Mouse (Mus musculus) frontal cortex, postnatal 14 days (tissue): ENCODE results near the gene Rab21.
"Not testable (repeated sequence)": the region's sequence is repeated elsewhere in the genome, so short reads cannot be mapped to it uniquely, and the experiment has no call there.

Source experiments
- DNase-seq, 2 experiments: peaks; one replicate each; pipeline ENCODE4 v3.0.0; 2022; ENCODE audit warnings: low spot score in 2 of 2

Rab21 gene

GRCm38 (mm10) chr10:115328514-115328913 is 13.1 kb upstream of the Rab21 start:
- no peak for DNase-seq

GRCm38 (mm10) chr10:115323295-115323694 is 7.9 kb upstream of the Rab21 start:
- DNase-seq: peak; percentile 40 to 66

GRCm38 (mm10) chr10:115321317-115322035 is 6.1 kb upstream of the Rab21 start:
- no peak for DNase-seq

- DNase-seq: not testable (repeated sequence)
Measured at GRCm38 (mm10) chr10:115318388-115318787, 3.0 kb upstream of the Rab21 start.

- DNase-seq: no peak
Measured at GRCm38 (mm10) chr10:115316313-115316712, 919 bp upstream of the Rab21 start.

- DNase-seq: peak; percentile 8 to 19
Measured at GRCm38 (mm10) chr10:115314582-115315452, 577 bp downstream of the Rab21 start.

- DNase-seq: no peak
Measured at GRCm38 (mm10) chr10:115314287-115314581, 1.2 kb downstream of the Rab21 start.

- no peak for DNase-seq
Measured at GRCm38 (mm10) chr10:115313641-115314286, 1.6 kb downstream of the Rab21 start.

- no peak for DNase-seq
Measured at GRCm38 (mm10) chr10:115312732-115313131, 2.7 kb downstream of the Rab21 start.

- DNase-seq: no peak
Measured at GRCm38 (mm10) chr10:115312194-115312593, 3.2 kb downstream of the Rab21 start.

- DNase-seq: no peak
Measured at GRCm38 (mm10) chr10:115311263-115311965, 4.0 kb downstream of the Rab21 start.

GRCm38 (mm10) chr10:115309191-115309590 is 6.2 kb downstream of the Rab21 start:
- no peak for DNase-seq

- no peak for DNase-seq
Measured at GRCm38 (mm10) chr10:115307331-115307875, 8.0 kb downstream of the Rab21 start.

- no peak for DNase-seq
Measured at GRCm38 (mm10) chr10:115298683-115299082, 16.7 kb downstream of the Rab21 start.

- no peak for DNase-seq
Measured at GRCm38 (mm10) chr10:115297582-115297981, 17.8 kb downstream of the Rab21 start.

GRCm38 (mm10) chr10:115296401-115296935 is 18.9 kb downstream of the Rab21 start:
- DNase-seq: no peak

GRCm38 (mm10) chr10:115295162-115295561 is 20.2 kb downstream of the Rab21 start:
- no peak for DNase-seq

- DNase-seq: no peak
Measured at GRCm38 (mm10) chr10:115294715-115295114, 20.7 kb downstream of the Rab21 start.

- no peak for DNase-seq
Measured at GRCm38 (mm10) chr10:115293946-115294345, 21.4 kb downstream of the Rab21 start.

- no peak for DNase-seq
Measured at GRCm38 (mm10) chr10:115290671-115291070, 24.7 kb downstream of the Rab21 start.

GRCm38 (mm10) chr10:115288856-115289255 is 26.5 kb downstream of the Rab21 start:
- DNase-seq: no peak
